Mouse (Mus musculus) MEL (cell line): ENCODE results near the gene Gpt2. TPM values are rescaled to one million over a fixed set of nuclear protein-coding genes. Genes with fewer than 3 reads are reported as not detected.

Experiments used
- DNase-seq: peaks from one replicate; pipeline ENCODE4 v3.0.0; 2011; ENCODE audit warnings: low read depth, low spot score
- H3K27ac ChIP-seq: 2 replicates; pipeline ENCODE4 v1.5.1; 2012; ENCODE audit warnings: low read depth, mild to moderate bottlenecking, control low read depth, low read length, moderate library complexity; ENCODE audit not compliant: control insufficient read depth
- H3K27me3 ChIP-seq, 2 experiments: fragments of 150-350 bp in 1 of 2; sonication (generic) in 1 of 2; 2 replicates each; pipeline ENCODE4 v1.6.1; 2012; ENCODE audit warnings: low read length in 2 of 2, mild to moderate bottlenecking in 2 of 2, improper control_type of control experiment in 1 of 2, moderate library complexity in 1 of 2; ENCODE audit not compliant: insufficient read depth in 2 of 2, control insufficient read depth in 1 of 2
- H3K36me3 ChIP-seq, 2 experiments: 2 replicates each; pipeline ENCODE4 v1.6.1; 2012 to 2014; ENCODE audit warnings: low read length in 2 of 2, improper control_type of control experiment in 1 of 2, inconsistent platforms in 1 of 2, mild to moderate bottlenecking in 1 of 2; ENCODE audit not compliant: insufficient read depth in 2 of 2, control insufficient read depth in 1 of 2
- H3K4me1 ChIP-seq, 2 experiments: fragments of 150-350 bp in 1 of 2; sonication (generic) in 1 of 2; 2 replicates each; pipeline ENCODE4 v1.6.1; 2012; ENCODE audit warnings: low read length in 2 of 2, improper control_type of control experiment in 1 of 2, mild to moderate bottlenecking in 1 of 2; ENCODE audit not compliant: insufficient read depth in 2 of 2, control insufficient read depth in 1 of 2
- H3K4me3 ChIP-seq, 2 experiments: fragments of 150-350 bp in 1 of 2; sonication (generic) in 1 of 2; 2 replicates each; pipeline ENCODE4 v1.5.1; 2012; ENCODE audit warnings: low read depth in 2 of 2, low read length in 2 of 2, mild to moderate bottlenecking in 2 of 2, moderate library complexity in 2 of 2, control low read depth in 1 of 2, improper control_type of control experiment in 1 of 2; ENCODE audit not compliant: control insufficient read depth in 1 of 2, insufficient read depth in 1 of 2
- H3K79me2 ChIP-seq: 2 replicates; pipeline ENCODE4 v1.6.1; 2012; ENCODE audit warnings: mild to moderate bottlenecking, low read length, moderate library complexity; ENCODE audit not compliant: control insufficient read depth, poor library complexity, insufficient read depth
- H3K9ac ChIP-seq: 2 replicates; pipeline ENCODE4 v1.6.1; 2012; ENCODE audit warnings: low read depth, mild to moderate bottlenecking, control low read depth, low read length, moderate library complexity; ENCODE audit not compliant: control insufficient read depth, poor library complexity, severe bottlenecking
- H3K9me3 ChIP-seq: fragments of 150-350 bp; sonication (generic); replicated peaks from 2 replicates; pipeline ENCODE4 v1.6.1; 2012; ENCODE audit warnings: mild to moderate bottlenecking, low read length, improper control_type of control experiment, moderate library complexity; ENCODE audit not compliant: insufficient read depth
- BHLHE40 ChIP-seq: IDR thresholded peaks from 2 replicates; pipeline ENCODE4 v1.6.1; 2012; ENCODE audit warnings: low read depth, mild to moderate bottlenecking, inconsistent platforms, low read length, improper control_type of control experiment, borderline replicate concordance
- CHD1 ChIP-seq: IDR thresholded peaks from 2 replicates; pipeline ENCODE4 v1.6.1; 2012; ENCODE audit warnings: low read depth, mild to moderate bottlenecking, inconsistent platforms, low read length, improper control_type of control experiment
- E2F4 ChIP-seq: IDR thresholded peaks from 2 replicates; pipeline ENCODE4 v1.6.1; 2011; ENCODE audit warnings: low read depth, low read length, improper control_type of control experiment, borderline replicate concordance
- ELF1 ChIP-seq: IDR thresholded peaks from 2 replicates; pipeline ENCODE4 v1.6.1; 2014; ENCODE audit warnings: low read depth, mild to moderate bottlenecking, inconsistent platforms, low read length, improper control_type of control experiment, moderate library complexity
- EP300 ChIP-seq, 2 experiments: IDR thresholded peaks; 2 replicates each; pipeline ENCODE4 v1.6.1; 2011; ENCODE audit warnings: improper control_type of control experiment in 2 of 2, low read length in 2 of 2, low read depth in 1 of 2, mild to moderate bottlenecking in 1 of 2
- ETS1 ChIP-seq: IDR thresholded peaks from 2 replicates; pipeline ENCODE4 v1.6.1; 2012; ENCODE audit warnings: low read depth, mild to moderate bottlenecking, inconsistent platforms, low read length, improper control_type of control experiment, moderate library complexity
- GATA1 ChIP-seq: IDR thresholded peaks from 2 replicates; pipeline ENCODE4 v1.6.1; 2011; ENCODE audit warnings: low read depth, low read length, improper control_type of control experiment
- HCFC1 ChIP-seq: IDR thresholded peaks from 2 replicates; pipeline ENCODE4 v1.6.1; 2012; ENCODE audit warnings: low read depth, mild to moderate bottlenecking, inconsistent platforms, low read length, improper control_type of control experiment, moderate library complexity
- JUND ChIP-seq: IDR thresholded peaks from 2 replicates; pipeline ENCODE4 v1.6.1; 2011; ENCODE audit warnings: low read depth, mild to moderate bottlenecking, improper control_type of control experiment, low read length
- MAZ ChIP-seq: IDR thresholded peaks from 2 replicates; pipeline ENCODE4 v1.6.1; 2012; ENCODE audit warnings: low read depth, mild to moderate bottlenecking, inconsistent platforms, low read length, improper control_type of control experiment
- MEF2A ChIP-seq: IDR thresholded peaks from 2 replicates; pipeline ENCODE4 v1.6.1; 2014; ENCODE audit warnings: low read depth, mild to moderate bottlenecking, inconsistent platforms, low read length, improper control_type of control experiment; ENCODE audit not compliant: poor library complexity, insufficient replicate concordance, severe bottlenecking; ENCODE audit errors: extremely low read depth
- MXI1 ChIP-seq: IDR thresholded peaks from 2 replicates; pipeline ENCODE4 v1.6.1; 2011; ENCODE audit warnings: mild to moderate bottlenecking, low read depth, low read length, improper control_type of control experiment
- POLR2A ChIP-seq, 2 experiments: IDR thresholded peaks; 2 replicates each; pipeline ENCODE4 v1.6.1; 2011 to 2012; ENCODE audit warnings: low read length in 2 of 2, mild to moderate bottlenecking in 2 of 2, control low read depth in 1 of 2, improper control_type of control experiment in 1 of 2, low read depth in 1 of 2, moderate library complexity in 1 of 2; ENCODE audit not compliant: control insufficient read depth in 1 of 2, insufficient read depth in 1 of 2, poor library complexity in 1 of 2
- POLR2AphosphoS5 ChIP-seq: IDR thresholded peaks from 2 replicates; pipeline ENCODE4 v1.6.1; 2012; ENCODE audit warnings: low read depth, borderline replicate concordance, mild to moderate bottlenecking, inconsistent platforms, low read length, moderate library complexity, mixed read lengths
- RCOR1 ChIP-seq: IDR thresholded peaks from 2 replicates; pipeline ENCODE4 v1.6.1; 2012; ENCODE audit warnings: low read depth, mild to moderate bottlenecking, inconsistent platforms, low read length, improper control_type of control experiment
- SIN3A ChIP-seq: IDR thresholded peaks from 2 replicates; pipeline ENCODE4 v1.6.1; 2012; ENCODE audit warnings: low read length, improper control_type of control experiment, inconsistent platforms
- SMC3 ChIP-seq: IDR thresholded peaks from 2 replicates; pipeline ENCODE4 v1.6.1; 2011; ENCODE audit warnings: low read depth, low read length, improper control_type of control experiment
- TBP ChIP-seq: IDR thresholded peaks from 2 replicates; pipeline ENCODE4 v1.8.0; 2011; ENCODE audit warnings: low read depth, low read length, improper control_type of control experiment
- UBTF ChIP-seq: IDR thresholded peaks from 2 replicates; pipeline ENCODE4 v1.6.1; 2012; ENCODE audit warnings: low read depth, mild to moderate bottlenecking, inconsistent platforms, low read length, improper control_type of control experiment, moderate library complexity, borderline replicate concordance; ENCODE audit not compliant: insufficient read depth
- USF2 ChIP-seq, 2 experiments: IDR thresholded peaks; 2 replicates each; pipeline ENCODE4 v1.6.1; 2011 to 2012; ENCODE audit warnings: improper control_type of control experiment in 2 of 2, low read length in 2 of 2, borderline replicate concordance in 1 of 2, inconsistent platforms in 1 of 2, low read depth in 1 of 2, mild to moderate bottlenecking in 1 of 2; ENCODE audit not compliant: insufficient read depth in 1 of 2
- ZKSCAN1 ChIP-seq: IDR thresholded peaks from 2 replicates; pipeline ENCODE4 v1.6.1; 2012; ENCODE audit warnings: low read depth, mild to moderate bottlenecking, inconsistent platforms, low read length, improper control_type of control experiment, moderate library complexity
- ZMIZ1 ChIP-seq: IDR thresholded peaks from 2 replicates; pipeline ENCODE4 v1.6.1; 2012; ENCODE audit warnings: low read depth, mild to moderate bottlenecking, inconsistent platforms, low read length, improper control_type of control experiment, moderate library complexity
- ZNF384 ChIP-seq: IDR thresholded peaks from 2 replicates; pipeline ENCODE4 v1.6.1; 2012; ENCODE audit warnings: low read depth, mild to moderate bottlenecking, inconsistent platforms, low read length, improper control_type of control experiment
- polyA plus RNA-seq, 2 experiments: library from polyadenylated mRNA; stranded (reverse) in 1 of 2; unstranded in 1 of 2; fragments of >175 nt in 1 of 2; fragments of >200 nt in 1 of 2; gene quantifications; 2 replicates each; pipeline versions ENCODE4 v1.2.1 to v1.2.4; 2012; ENCODE audit warnings: low replicate concordance in 2 of 2, low read depth in 1 of 2; ENCODE audit not compliant: insufficient read length in 2 of 2, insufficient read depth in 1 of 2, missing spikeins in 1 of 2
- total RNA-seq: library from RNA; depleted of rRNA; stranded (reverse); fragments of 300-350 nt; gene quantifications from 2 replicates; pipeline ENCODE4 v1.2.3, GENCODE M21; 2012

The Gpt2 gene
- total and polyA plus RNA-seq, 3 experiments = 10.2 to 25.3 TPM; not detected in 1

DNA sequence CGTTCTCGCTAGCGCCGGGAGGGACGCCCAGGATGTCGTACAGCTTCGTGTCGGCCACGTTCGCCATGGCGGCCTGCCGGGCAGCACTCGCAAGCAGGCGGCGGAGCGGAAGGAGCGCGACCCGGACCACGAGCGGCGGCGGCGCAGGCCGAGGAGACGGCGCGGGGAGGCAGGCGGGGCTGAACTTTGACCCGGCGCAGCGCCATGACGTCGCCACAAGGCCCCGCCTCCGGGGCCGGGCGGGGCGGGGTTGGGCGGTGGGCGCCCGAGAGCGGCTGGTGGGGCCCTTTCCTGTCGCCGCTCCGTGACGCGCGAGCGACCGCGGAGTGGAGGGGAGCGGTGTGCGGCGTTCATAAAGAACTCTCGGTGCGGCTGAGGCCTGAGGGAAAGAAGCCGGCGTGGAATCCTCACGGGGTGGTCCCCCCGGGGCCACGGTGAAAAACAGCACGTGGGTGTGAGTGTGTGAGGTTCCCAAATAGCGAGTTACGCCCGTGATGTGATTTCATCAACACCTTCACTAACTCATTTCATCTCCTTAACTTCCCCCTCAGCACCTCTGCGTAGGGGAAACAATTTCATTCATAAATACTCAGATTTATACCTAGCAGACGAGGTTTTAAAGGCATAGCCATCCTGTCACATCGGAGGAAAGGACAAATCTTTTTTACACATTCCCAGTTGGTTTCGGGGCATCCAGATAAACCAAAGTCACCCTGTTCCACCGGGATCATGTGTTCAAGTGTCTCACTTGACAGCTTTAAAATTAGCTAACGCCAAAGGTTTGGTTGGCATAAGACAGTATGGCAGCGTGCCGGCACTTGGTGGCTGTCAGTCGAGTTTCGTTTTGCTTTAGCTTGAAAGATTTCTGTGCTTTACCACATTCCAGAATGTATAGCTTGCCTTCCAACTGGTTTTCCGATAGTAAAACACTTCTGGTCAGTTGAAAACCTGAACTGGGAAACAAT is 63.1 kb downstream of the Gpt2 start, which contains the start of gene Dnaja2 (continued):
- no peak; the same call in 1 of the 2 replicates for TF ChIP-seq MEF2A
- no peak for TF ChIP-seq SMC3
- peak; percentile 12; the same call in 1 of the 2 replicates for TF ChIP-seq ETS1
- TF ChIP-seq UBTF = 0 out of 2 replicates have a peak, but pooled peaks have one; percentile 40
- TF ChIP-seq, all 39 proteins: peak for 19

DNA sequence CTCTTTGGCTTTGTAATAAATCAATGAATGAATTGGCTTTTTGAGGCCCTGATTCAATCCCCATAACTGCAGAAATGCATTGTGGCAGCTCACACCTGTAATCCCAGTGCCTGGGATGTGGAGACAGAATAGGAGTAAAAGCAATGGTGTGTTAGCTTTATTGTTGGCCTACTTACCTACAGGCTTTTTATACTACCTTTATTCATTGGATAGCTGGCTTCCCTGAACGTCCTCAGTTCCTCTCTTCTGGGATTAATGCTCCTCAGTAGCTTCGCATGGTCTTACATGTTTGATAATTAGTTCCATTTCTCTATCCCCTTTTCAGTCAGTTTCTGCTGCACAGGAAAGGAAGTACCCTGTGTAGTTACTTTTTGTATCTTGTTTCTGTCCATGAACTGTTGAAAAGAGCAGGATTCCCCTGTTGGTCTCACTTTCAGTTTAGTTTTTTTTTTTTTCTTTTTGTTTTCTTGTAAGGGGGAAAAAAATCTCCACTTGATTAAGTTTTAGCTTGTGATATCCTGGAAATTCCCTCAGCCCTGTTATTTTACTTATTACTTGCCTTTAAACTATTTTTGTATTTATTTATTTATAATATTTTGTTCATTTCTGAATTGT is 64.7 kb downstream of the Gpt2 start:
- Histone ChIP-seq H3K9me3 (no peaks in the 10 kb centered on the region), H3K4me1 (peaks cover 24 to 25% of the 10 kb centered on the region in 2 experiments), H3K27ac (peak overlapping the region; percentile 73), H3K36me3 (peaks cover 16 to 55% of the 10 kb centered on the region in 2 experiments), H3K79me2 (peaks cover 26% of the 10 kb centered on the region), H3K9ac (peak overlapping the region; percentile 48), H3K4me3 (peak overlapping the region; percentile 14 to 92; a peak in 2 of 4 replicates), H3K27me3 (no peaks in the 10 kb centered on the region)
- TF ChIP-seq GATA1 = no peak
- TF ChIP-seq SIN3A = no peak
- peak in 1 of 2 experiments; percentile 29; a peak in 1 of 4 replicates for TF ChIP-seq EP300 (IDR thresholded peaks at IDR 0.05; ENCODE audit: low read depth in 1 of 2, low read length in 2 of 2)
- no peak for TF ChIP-seq E2F4
- TF ChIP-seq TBP = no peak
- no peak for TF ChIP-seq JUND
- no peak for TF ChIP-seq ELF1
- TF ChIP-seq RCOR1 = 0 out of 2 replicates have a peak, but pooled peaks have one; percentile 7
- no peak for TF ChIP-seq MXI1
- TF ChIP-seq BHLHE40 = no peak
- no peak for TF ChIP-seq HCFC1
- no peak for TF ChIP-seq ZMIZ1
- no peak for TF ChIP-seq UBTF
- TF ChIP-seq USF2 (IDR thresholded peaks at IDR 0.05; ENCODE audit: borderline replicate concordance in 1 of 2, insufficient read depth in 1 of 2, low read depth in 1 of 2, low read length in 2 of 2) = no peak
- TF ChIP-seq POLR2AphosphoS5 = no peak
- TF ChIP-seq POLR2A (IDR thresholded peaks at IDR 0.05; ENCODE audit: control insufficient read depth in 1 of 2, insufficient read depth in 1 of 2, low read depth in 1 of 2, low read length in 2 of 2, poor library complexity in 1 of 2) = no peak
- peak; percentile 33; the same call in 1 of the 2 replicates for TF ChIP-seq ZNF384
- TF ChIP-seq CHD1 = peak; percentile 84; the same call in 1 of the 2 replicates
- no peak for TF ChIP-seq ZKSCAN1
- no peak for TF ChIP-seq MAZ
- TF ChIP-seq SMC3 = no peak
- DNase-seq = peak; percentile 52
